Mouse (Mus musculus): ENCODE data around the gene Nfx1. TPM values are rescaled to one million over a fixed set of nuclear protein-coding genes. Genes with fewer than 3 reads are reported as not detected.

Nfx1 gene
- total and polyA plus RNA-seq, 3 experiments: 16.9 to 19.8 (median 18.9) TPM

DNA sequence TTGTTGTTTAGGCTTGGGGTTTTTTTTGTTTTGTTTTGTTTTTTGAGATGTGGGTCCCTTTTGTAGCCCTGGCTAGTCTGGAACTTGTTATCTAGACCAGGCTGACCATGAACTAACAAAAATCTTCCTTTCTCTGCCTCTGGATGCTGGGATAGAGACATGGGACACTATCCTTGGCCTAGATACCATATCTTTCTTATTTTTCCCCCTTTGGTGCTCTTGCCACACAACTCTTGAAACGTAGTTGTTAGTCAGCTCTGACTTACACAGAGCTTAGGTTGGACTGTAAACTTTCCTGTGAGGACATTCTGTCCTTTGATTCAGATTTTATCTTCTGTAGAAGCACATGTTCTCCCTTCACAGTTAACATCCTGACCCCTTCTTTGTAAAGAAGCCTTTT is 8.7 kb downstream of the Nfx1 start:
- WGBS: 84% methylated on average over 1 of the region's 1 CpGs
- H3K27me3 ChIP-seq (ENCODE audit: control insufficient read depth, insufficient read depth, low read length): no peaks in the 10 kb centered on the region
- peaks cover 18% of the 10 kb centered on the region for H3K36me3 ChIP-seq (ENCODE audit: control insufficient read depth, insufficient read depth, low read length)
- no peak overlapping the region for H3K27ac ChIP-seq
- TF ChIP-seq CTCF (IDR thresholded peaks at IDR 0.05) (no peak), POLR2A (IDR thresholded peaks at IDR 0.05; ENCODE audit: insufficient read depth, low read depth, low read length) (no peak), EP300 (IDR thresholded peaks at IDR 0.05; ENCODE audit: insufficient read depth, low read depth, low read length) (no peak)
- no peaks in the 10 kb centered on the region for H3K4me1 ChIP-seq (ENCODE audit: control insufficient read depth, insufficient read depth, low read length)
- H3K9ac ChIP-seq (ENCODE audit: low read depth, low read length): no peak overlapping the region
- DNase-seq: no peak
- 0 out of 2 replicates have a peak, but pooled peaks cover 2% of the 10 kb centered on the region for H3K79me2 ChIP-seq (replicated peaks; ENCODE audit: control insufficient read depth, insufficient read depth, low read length)
- no peak overlapping the region for H3K4me3 ChIP-seq
- intact Hi-C loops (cut with DNase I): loop anchor here (10.0 kb wide), 1 partner anchor 145 kb away; the partner anchor contains the start of gene Nol6

DNA sequence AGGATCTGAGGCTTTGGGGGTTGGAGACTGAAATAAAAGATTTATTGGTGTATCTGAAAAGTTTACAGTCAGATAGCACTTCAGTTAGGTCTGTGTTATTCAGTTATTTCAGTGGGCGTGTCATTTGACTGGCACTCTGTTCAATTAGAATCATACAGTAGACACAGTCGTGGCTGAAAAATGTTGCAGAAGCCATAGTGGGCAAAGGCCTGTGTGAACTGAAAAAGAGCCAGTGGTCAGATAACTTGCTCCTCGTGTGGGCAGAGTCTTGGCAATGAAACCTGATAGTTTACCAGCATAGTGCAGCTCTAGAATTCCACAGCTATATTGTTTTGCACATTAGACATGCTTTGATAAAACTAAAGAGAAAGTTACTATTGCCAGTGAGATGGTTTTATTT is 11.8 kb downstream of the Nfx1 start:
- 56% methylated on average over 3 of the region's 3 CpGs for WGBS
- Histone ChIP-seq H3K36me3 (ENCODE audit: control insufficient read depth, insufficient read depth, low read length) (peaks cover 17% of the 10 kb centered on the region), H3K27ac (no peak overlapping the region), H3K27me3 (ENCODE audit: control insufficient read depth, insufficient read depth, low read length) (no peaks in the 10 kb centered on the region), H3K4me3 (no peak overlapping the region), H3K9ac (ENCODE audit: low read depth, low read length) (no peak overlapping the region), H3K79me2 (replicated peaks; ENCODE audit: control insufficient read depth, insufficient read depth, low read length) (no peaks in the 10 kb centered on the region), H3K4me1 (ENCODE audit: control insufficient read depth, insufficient read depth, low read length) (no peaks in the 10 kb centered on the region)
- intact Hi-C loops (cut with DNase I): no loop called here
- TF ChIP-seq CTCF (IDR thresholded peaks at IDR 0.05) (no peak), POLR2A (IDR thresholded peaks at IDR 0.05; ENCODE audit: insufficient read depth, low read depth, low read length) (no peak), EP300 (IDR thresholded peaks at IDR 0.05; ENCODE audit: insufficient read depth, low read depth, low read length) (no peak)
- no peak for DNase-seq

- H3K79me2 ChIP-seq (replicated peaks; ENCODE audit: control insufficient read depth, insufficient read depth, low read length): no peaks in the 10 kb centered on the region
- peak overlapping the region; percentile 62 for H3K27ac ChIP-seq
- no peak overlapping the region for H3K9ac ChIP-seq (ENCODE audit: low read depth, low read length)
- peaks cover 17% of the 10 kb centered on the region for H3K36me3 ChIP-seq (ENCODE audit: control insufficient read depth, insufficient read depth, low read length)
- H3K4me1 ChIP-seq (ENCODE audit: control insufficient read depth, insufficient read depth, low read length): no peaks in the 10 kb centered on the region
- WGBS: 53% methylated on average over 1 of the region's 1 CpGs
- TF ChIP-seq EP300 (IDR thresholded peaks at IDR 0.05; ENCODE audit: insufficient read depth, low read depth, low read length): no peak
- no peak for TF ChIP-seq CTCF (IDR thresholded peaks at IDR 0.05)
- peak; percentile 44 to 66 for DNase-seq
- H3K27me3 ChIP-seq (ENCODE audit: control insufficient read depth, insufficient read depth, low read length): no peaks in the 10 kb centered on the region
- no peak overlapping the region for H3K4me3 ChIP-seq
- intact Hi-C loops (cut with DNase I): no loop called here
These were observed 13.0 kb downstream of the Nfx1 start for GRCm38 (mm10) chr4:40983686-40984085.

GRCm38 (mm10) chr4:40989633-40990032 is 18.9 kb downstream of the Nfx1 start:
- Histone ChIP-seq H3K27me3 (ENCODE audit: control insufficient read depth, insufficient read depth, low read length) (no peaks in the 10 kb centered on the region), H3K9ac (ENCODE audit: low read depth, low read length) (no peak overlapping the region), H3K4me1 (ENCODE audit: control insufficient read depth, insufficient read depth, low read length) (no peaks in the 10 kb centered on the region), H3K36me3 (ENCODE audit: control insufficient read depth, insufficient read depth, low read length) (peaks cover 5% of the 10 kb centered on the region), H3K4me3 (no peak overlapping the region), H3K27ac (no peak overlapping the region), H3K79me2 (replicated peaks; ENCODE audit: control insufficient read depth, insufficient read depth, low read length) (no peaks in the 10 kb centered on the region; the same call in 1 of the 2 replicates)
- intact Hi-C loops (cut with DNase I): no loop called here
- TF ChIP-seq CTCF (IDR thresholded peaks at IDR 0.05) (no peak), EP300 (IDR thresholded peaks at IDR 0.05; ENCODE audit: insufficient read depth, low read depth, low read length) (no peak)
- DNase-seq: no peak
- WGBS: 89% methylated on average over 6 of the region's 6 CpGs

GRCm38 (mm10) chr4:40996302-40996701 is 25.6 kb downstream of the Nfx1 start:
- WGBS: 96% methylated on average over 6 of the region's 6 CpGs

DNA sequence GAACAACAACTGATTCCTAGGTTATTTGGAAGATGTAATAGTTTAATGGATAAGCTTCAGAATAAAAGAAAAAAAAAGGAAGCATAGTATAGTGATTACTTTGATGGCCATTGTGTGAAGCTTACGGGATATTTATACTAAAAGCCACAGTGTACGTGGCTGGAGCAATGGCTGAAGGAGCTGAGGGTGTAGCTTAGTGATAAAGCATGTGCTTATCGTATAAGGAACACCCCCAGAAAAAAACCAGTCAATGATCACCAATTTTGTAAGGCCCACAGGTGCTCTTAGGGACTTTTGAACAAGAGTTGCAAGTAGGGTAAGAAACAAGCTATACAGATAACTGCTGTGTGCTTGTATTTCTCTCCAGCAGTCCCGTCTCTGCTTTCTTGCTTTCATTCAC is 27.2 kb downstream of the Nfx1 start:
- no peak overlapping the region for H3K27ac ChIP-seq
- H3K27me3 ChIP-seq (ENCODE audit: control insufficient read depth, insufficient read depth, low read length): no peaks in the 10 kb centered on the region
- peaks cover 14% of the 10 kb centered on the region for H3K36me3 ChIP-seq (ENCODE audit: control insufficient read depth, insufficient read depth, low read length)
- no peak for TF ChIP-seq CTCF (IDR thresholded peaks at IDR 0.05)
- no peak for TF ChIP-seq EP300 (IDR thresholded peaks at IDR 0.05; ENCODE audit: insufficient read depth, low read depth, low read length)
- no peak for TF ChIP-seq POLR2A (IDR thresholded peaks at IDR 0.05; ENCODE audit: insufficient read depth, low read depth, low read length)
- no peaks in the 10 kb centered on the region for H3K79me2 ChIP-seq (replicated peaks; ENCODE audit: control insufficient read depth, insufficient read depth, low read length)
- intact Hi-C loops (cut with DNase I): no loop called here
- no peak overlapping the region for H3K4me3 ChIP-seq
- no peak for DNase-seq
- no peak overlapping the region for H3K9ac ChIP-seq (ENCODE audit: low read depth, low read length)
- WGBS: 92% methylated on average over 4 of the region's 4 CpGs
- no peaks in the 10 kb centered on the region for H3K4me1 ChIP-seq (ENCODE audit: control insufficient read depth, insufficient read depth, low read length)

More at GRCm38 (mm10) chr4:40996302-40996701, 25.6 kb downstream of the Nfx1 start:
- Histone ChIP-seq H3K36me3 (ENCODE audit: control insufficient read depth, insufficient read depth, low read length) (peaks cover 12% of the 10 kb centered on the region), H3K9ac (ENCODE audit: low read depth, low read length) (no peak overlapping the region), H3K27ac (no peak overlapping the region), H3K4me3 (no peak overlapping the region), H3K79me2 (replicated peaks; ENCODE audit: control insufficient read depth, insufficient read depth, low read length) (no peaks in the 10 kb centered on the region), H3K27me3 (ENCODE audit: control insufficient read depth, insufficient read depth, low read length) (no peaks in the 10 kb centered on the region), H3K4me1 (ENCODE audit: control insufficient read depth, insufficient read depth, low read length) (no peaks in the 10 kb centered on the region)
- TF ChIP-seq CTCF (IDR thresholded peaks at IDR 0.05) (no peak), POLR2A (IDR thresholded peaks at IDR 0.05; ENCODE audit: insufficient read depth, low read depth, low read length) (no peak), EP300 (IDR thresholded peaks at IDR 0.05; ENCODE audit: insufficient read depth, low read depth, low read length) (no peak)
- no peak for DNase-seq
- intact Hi-C loops (cut with DNase I): no loop called here
